Mouse (Mus musculus): ENCODE data around the gene Inca1. TPM values are rescaled to one million over a fixed set of nuclear protein-coding genes. Genes with fewer than 3 reads are reported as not detected.

Inca1 gene
- polyA plus RNA-seq, 1 experiment from 2014 or later = 0.99 TPM

DNA sequence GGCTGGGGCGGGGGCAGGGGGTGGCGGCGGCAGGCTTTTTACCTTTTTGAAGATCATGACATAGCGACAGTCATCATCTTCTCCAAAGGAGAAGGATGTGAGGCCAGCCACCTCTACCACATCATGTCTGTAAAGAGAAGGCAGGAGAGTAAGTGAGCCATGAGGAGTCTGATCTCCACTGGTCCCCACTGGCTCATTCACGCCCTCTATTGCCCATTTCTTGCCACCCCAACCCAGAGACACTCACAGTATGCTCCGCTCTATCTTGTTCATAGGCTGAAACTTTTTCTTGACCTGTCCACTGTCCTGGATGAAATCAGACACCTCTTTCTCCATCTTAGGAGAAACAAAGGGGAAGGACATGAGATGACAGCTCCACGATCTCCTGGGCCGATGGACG, 35.2 kb downstream of the Inca1 start:
- Histone ChIP-seq H3K4me2 (replicated peaks) (no peak overlapping the region), H3K36me3 (peaks cover 53% of the 10 kb centered on the region), H3K4me1 (peaks cover 12% of the 10 kb centered on the region), H3K27me3 (no peaks in the 10 kb centered on the region), H3K9ac (no peak overlapping the region), H3K27ac (no peak overlapping the region), H3K4me3 (no peak overlapping the region), H3K9me3 (replicated peaks) (no peaks in the 10 kb centered on the region)
- ATAC-seq (ENCODE audit: low FRiP score) = no peak
- 92% methylated on average over 9 of the region's 9 CpGs for WGBS

GRCm38 (mm10) chr11:70663957-70664356, 36.0 kb downstream of the Inca1 start:
- Histone ChIP-seq H3K4me3 (no peak overlapping the region), H3K9ac (no peak overlapping the region), H3K36me3 (peaks cover 54% of the 10 kb centered on the region), H3K4me1 (peaks cover 12% of the 10 kb centered on the region), H3K27ac (no peak overlapping the region), H3K9me3 (replicated peaks) (no peaks in the 10 kb centered on the region), H3K27me3 (no peaks in the 10 kb centered on the region), H3K4me2 (replicated peaks) (no peak overlapping the region)
- ATAC-seq (ENCODE audit: low FRiP score) = no peak
- 92% methylated on average over 6 of the region's 6 CpGs for WGBS

GRCm38 (mm10) chr11:70663101-70663500, 36.9 kb downstream of the Inca1 start:
- Histone ChIP-seq H3K9me3 (replicated peaks) (no peaks in the 10 kb centered on the region), H3K4me2 (replicated peaks) (no peak overlapping the region), H3K9ac (no peak overlapping the region), H3K36me3 (peaks cover 54% of the 10 kb centered on the region), H3K4me3 (no peak overlapping the region), H3K27ac (no peak overlapping the region), H3K27me3 (no peaks in the 10 kb centered on the region), H3K4me1 (peaks cover 10% of the 10 kb centered on the region)
- ATAC-seq (ENCODE audit: low FRiP score) = no peak
- 93% methylated on average over 8 of the region's 8 CpGs for WGBS

DNA sequence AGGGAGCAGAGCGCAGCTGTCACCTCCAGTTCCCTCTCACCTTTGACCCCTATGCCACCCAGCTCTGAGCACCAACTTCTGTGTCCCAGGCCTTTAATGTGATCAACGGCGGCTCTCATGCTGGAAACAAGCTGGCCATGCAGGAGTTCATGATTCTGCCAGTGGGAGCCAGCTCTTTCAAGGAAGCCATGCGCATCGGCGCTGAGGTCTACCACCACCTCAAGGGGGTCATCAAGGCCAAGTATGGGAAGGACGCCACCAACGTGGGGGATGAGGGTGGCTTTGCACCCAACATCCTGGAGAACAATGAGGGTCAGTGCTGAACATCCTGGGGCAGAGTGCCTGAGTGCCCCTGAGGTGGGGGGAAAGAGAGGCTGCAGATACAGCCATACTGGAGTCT, 39.4 kb downstream of the Inca1 start:
- no peaks in the 10 kb centered on the region for H3K27me3 ChIP-seq
- H3K4me2 ChIP-seq (replicated peaks) = no peak overlapping the region
- ATAC-seq (ENCODE audit: low FRiP score) = no peak
- peaks cover 47% of the 10 kb centered on the region for H3K36me3 ChIP-seq
- H3K9me3 ChIP-seq (replicated peaks) = no peaks in the 10 kb centered on the region
- no peak overlapping the region for H3K9ac ChIP-seq
- no peak overlapping the region for H3K4me3 ChIP-seq
- peaks cover 19% of the 10 kb centered on the region for H3K4me1 ChIP-seq
- 93% methylated on average over 8 of the region's 8 CpGs for WGBS
- H3K27ac ChIP-seq = peak overlapping the region; percentile 35; the same call in 1 of the 2 replicates

DNA sequence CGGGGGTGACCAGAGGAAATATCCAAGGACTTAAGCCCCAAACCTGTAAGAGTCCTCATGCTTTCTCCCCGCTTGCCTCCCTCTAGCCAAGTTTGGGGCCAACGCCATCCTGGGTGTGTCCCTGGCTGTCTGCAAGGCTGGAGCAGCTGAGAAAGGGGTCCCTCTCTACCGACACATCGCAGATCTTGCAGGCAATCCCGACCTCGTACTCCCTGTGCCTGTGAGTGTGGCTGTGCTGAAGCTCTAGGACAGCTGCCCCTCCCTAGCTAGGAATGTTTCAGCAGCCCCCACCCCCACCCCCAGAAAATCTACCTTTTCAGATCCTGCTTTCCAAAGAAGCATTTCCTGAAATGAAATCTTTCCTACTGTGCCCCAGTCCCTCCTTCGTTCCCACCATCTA, 41.0 kb downstream of the Inca1 start:
- 75% methylated on average over 8 of the region's 8 CpGs for WGBS

DNA sequence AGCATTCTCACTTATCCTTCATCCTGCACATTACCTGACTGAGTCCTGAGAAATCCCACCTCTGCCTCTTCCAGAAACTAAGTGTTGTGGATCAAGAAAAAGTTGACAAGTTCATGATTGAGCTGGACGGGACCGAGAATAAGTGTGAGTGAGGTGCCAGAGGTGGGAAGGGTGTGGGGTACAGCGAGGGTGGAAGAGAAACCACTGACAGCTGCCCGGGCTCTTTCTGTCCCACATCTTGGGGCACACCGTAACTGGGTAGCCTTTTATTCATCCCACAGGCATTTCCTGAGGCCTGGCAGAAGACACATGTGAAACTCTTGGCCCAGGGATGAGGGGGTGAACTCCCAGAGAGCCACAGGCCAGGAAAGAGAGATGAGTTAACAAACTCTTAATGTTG, 41.4 kb downstream of the Inca1 start:
- H3K27ac ChIP-seq = no peak overlapping the region
- no peak for ATAC-seq (ENCODE audit: low FRiP score)
- H3K4me3 ChIP-seq = no peak overlapping the region
- H3K9me3 ChIP-seq (replicated peaks) = no peaks in the 10 kb centered on the region
- H3K27me3 ChIP-seq = no peaks in the 10 kb centered on the region
- H3K4me2 ChIP-seq (replicated peaks) = no peak overlapping the region
- 92% methylated on average over 5 of the region's 5 CpGs for WGBS
- 0 out of 2 replicates have a peak overlapping the region, but pooled peaks have one; percentile 13 for H3K9ac ChIP-seq
- peaks cover 23% of the 10 kb centered on the region for H3K4me1 ChIP-seq
- peaks cover 28% of the 10 kb centered on the region for H3K36me3 ChIP-seq

More for the DNA sequence above, 41.0 kb downstream of the Inca1 start:
- H3K27ac ChIP-seq = no peak overlapping the region
- H3K9ac ChIP-seq = no peak overlapping the region
- H3K4me1 ChIP-seq = peaks cover 23% of the 10 kb centered on the region
- no peak overlapping the region for H3K4me3 ChIP-seq
- no peaks in the 10 kb centered on the region for H3K27me3 ChIP-seq
- no peak for ATAC-seq (ENCODE audit: low FRiP score)
- no peaks in the 10 kb centered on the region for H3K9me3 ChIP-seq (replicated peaks)
- H3K36me3 ChIP-seq = peaks cover 32% of the 10 kb centered on the region
- no peak overlapping the region for H3K4me2 ChIP-seq (replicated peaks)

DNA sequence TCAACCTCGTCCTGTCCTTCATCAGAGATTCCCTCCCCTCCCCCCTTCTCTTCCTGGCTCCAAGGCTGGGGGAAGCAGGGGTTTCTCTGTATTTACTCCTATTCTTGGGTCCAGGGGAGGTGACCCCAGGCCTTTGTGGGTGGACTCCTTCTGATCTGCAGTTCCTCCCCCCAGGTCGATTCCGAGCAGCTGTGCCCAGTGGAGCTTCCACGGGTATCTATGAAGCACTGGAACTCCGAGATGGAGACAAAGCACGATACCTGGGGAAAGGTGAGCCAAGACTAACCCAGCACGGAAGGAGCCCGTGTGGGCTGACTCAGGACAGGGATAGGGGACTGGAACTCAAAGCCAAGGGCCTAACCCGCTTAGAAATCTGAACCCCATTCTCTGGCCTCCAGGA, 42.0 kb downstream of the Inca1 start:
- Histone ChIP-seq H3K4me2 (replicated peaks) (no peak overlapping the region), H3K27ac (no peak overlapping the region)

GRCm38 (mm10) chr11:70657573-70657972, 42.4 kb downstream of the Inca1 start:
- Histone ChIP-seq H3K4me3 (no peak overlapping the region), H3K4me2 (replicated peaks) (no peak overlapping the region), H3K27me3 (no peaks in the 10 kb centered on the region), H3K9ac (no peak overlapping the region), H3K36me3 (peaks cover 21% of the 10 kb centered on the region), H3K4me1 (peaks cover 30% of the 10 kb centered on the region), H3K27ac (no peak overlapping the region), H3K9me3 (replicated peaks) (no peaks in the 10 kb centered on the region)
- no peak for ATAC-seq (ENCODE audit: low FRiP score)
- WGBS = 46% methylated on average over 6 of the region's 6 CpGs

More for the DNA sequence above, 42.0 kb downstream of the Inca1 start:
- Histone ChIP-seq H3K27me3 (no peaks in the 10 kb centered on the region), H3K9me3 (replicated peaks) (no peaks in the 10 kb centered on the region), H3K4me1 (peaks cover 26% of the 10 kb centered on the region), H3K36me3 (peaks cover 23% of the 10 kb centered on the region), H3K9ac (no peak overlapping the region), H3K4me3 (no peak overlapping the region)
- WGBS = 57% methylated on average over 9 of the region's 9 CpGs
- ATAC-seq (ENCODE audit: low FRiP score) = no peak

- peak within 1 kb of the TSS; percentile 98 for H3K27ac ChIP-seq
- peak within 1 kb of the TSS; percentile 92 for H3K9ac ChIP-seq
- peak within 1 kb of the TSS; percentile 98 for H3K4me2 ChIP-seq (replicated peaks)
- ATAC-seq (ENCODE audit: low FRiP score) = no peak
- no peaks in the 10 kb centered on the region for H3K27me3 ChIP-seq
- H3K4me3 ChIP-seq = peak within 1 kb of the TSS; percentile 99
- WGBS = 7% methylated on average over 3 of the region's 3 CpGs
- peaks cover 20% of the 10 kb centered on the region for H3K36me3 ChIP-seq
- peaks cover 36% of the 10 kb centered on the region for H3K4me1 ChIP-seq
- no peaks in the 10 kb centered on the region for H3K9me3 ChIP-seq (replicated peaks)
Measured at GRCm38 (mm10) chr11:70656964-70657363, 43.0 kb downstream of the Inca1 start, which contains the start of gene Eno3. Gene Eno3 (plus strand): TSS chr11:70657202.

DNA sequence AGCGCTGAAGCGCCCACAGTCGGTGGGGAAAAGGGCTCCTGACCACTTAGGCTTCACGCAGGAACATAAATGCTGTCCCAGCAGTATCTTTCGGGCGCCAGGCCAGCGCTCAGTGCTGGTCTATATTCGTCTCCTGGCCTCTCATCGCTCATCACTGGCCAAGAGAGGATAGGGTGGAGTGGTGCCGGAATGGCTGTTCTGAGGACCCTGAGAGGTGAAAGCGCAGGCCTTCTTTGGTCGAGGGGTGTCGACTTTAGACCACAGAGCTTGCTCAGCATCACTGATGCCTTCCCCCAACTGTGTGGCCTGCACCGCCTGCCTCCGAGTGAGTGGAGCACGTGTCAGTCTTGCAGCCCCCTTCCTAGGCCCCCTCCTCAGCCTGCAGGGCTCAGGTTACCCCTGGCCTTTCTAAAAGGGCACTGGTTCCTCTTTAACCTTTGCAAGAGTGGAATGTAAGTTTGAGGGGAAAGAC, 43.5 kb downstream of the Inca1 start:
- no peaks in the 10 kb centered on the region for H3K9me3 ChIP-seq (replicated peaks)
- peak overlapping the region; percentile 99 for H3K4me3 ChIP-seq
- peaks cover 38% of the 10 kb centered on the region for H3K4me1 ChIP-seq
- H3K36me3 ChIP-seq = peaks cover 21% of the 10 kb centered on the region
- H3K9ac ChIP-seq = peak overlapping the region; percentile 92
- 7% methylated on average over 16 of the region's 16 CpGs for WGBS
- no peak for ATAC-seq (ENCODE audit: low FRiP score)
- H3K27ac ChIP-seq = peak overlapping the region; percentile 98
- peak overlapping the region; percentile 98 for H3K4me2 ChIP-seq (replicated peaks)
- H3K27me3 ChIP-seq = no peaks in the 10 kb centered on the region

GRCm38 (mm10) chr11:70655571-70656455, 44.1 kb downstream of the Inca1 start:
- Histone ChIP-seq H3K4me3 (peak overlapping the region; percentile 99), H3K9me3 (replicated peaks) (no peaks in the 10 kb centered on the region), H3K9ac (peak overlapping the region; percentile 92), H3K36me3 (peaks cover 26% of the 10 kb centered on the region), H3K27ac (peak overlapping the region; percentile 98), H3K4me1 (peaks cover 41% of the 10 kb centered on the region), H3K27me3 (no peaks in the 10 kb centered on the region), H3K4me2 (replicated peaks) (peak overlapping the region; percentile 98)
- no peak for ATAC-seq (ENCODE audit: low FRiP score)
- WGBS = under 1% methylated on average over 61 of the region's 61 CpGs

- H3K4me2 ChIP-seq (replicated peaks) = peak overlapping the region; percentile 98
- WGBS = under 1% methylated on average over 48 of the region's 48 CpGs
- ATAC-seq (ENCODE audit: low FRiP score) = peak; percentile 64
Measured at GRCm38 (mm10) chr11:70654923-70655570, 44.9 kb downstream of the Inca1 start.

More at GRCm38 (mm10) chr11:70654923-70655570, 44.9 kb downstream of the Inca1 start:
- no peaks in the 10 kb centered on the region for H3K9me3 ChIP-seq (replicated peaks)
- peak overlapping the region; percentile 98 for H3K27ac ChIP-seq
- H3K4me1 ChIP-seq = peaks cover 43% of the 10 kb centered on the region
- H3K9ac ChIP-seq = peak overlapping the region; percentile 92
- peaks cover 28% of the 10 kb centered on the region for H3K36me3 ChIP-seq
- H3K4me3 ChIP-seq = peak overlapping the region; percentile 99
- H3K27me3 ChIP-seq = no peaks in the 10 kb centered on the region
